Mouse (Mus musculus) heart, adult 2 months (tissue): ENCODE results near the gene Mertk. TPM values are rescaled to one million over a fixed set of nuclear protein-coding genes. Genes with fewer than 3 reads are reported as not detected.
A peak's percentile ranks its signal among the peaks of the same experiment; 100 is the strongest.

Experiments used
- DNase-seq, 2 experiments: peaks; one replicate each; pipeline ENCODE4 v3.0.0; 2021
- H3K27ac ChIP-seq: fragments of 200-600 bp; 2 replicates; pipeline ENCODE4 v1.8.1; 2022
- H3K27me3 ChIP-seq: fragments of 200-500 bp; 2 replicates; pipeline ENCODE4 v1.6.1; 2012; ENCODE audit warnings: mild to moderate bottlenecking, low read length, inconsistent platforms, mixed read lengths; ENCODE audit not compliant: control insufficient read depth, insufficient read depth
- H3K36me3 ChIP-seq: fragments of 200-500 bp; 2 replicates; pipeline ENCODE4 v1.6.1; 2012; ENCODE audit warnings: low read length, inconsistent platforms; ENCODE audit not compliant: control insufficient read depth, insufficient read depth
- H3K4me1 ChIP-seq: fragments of 200-500 bp; 2 replicates; pipeline ENCODE4 v1.6.1; 2011; ENCODE audit warnings: low read length; ENCODE audit not compliant: control insufficient read depth, insufficient read depth
- H3K4me3 ChIP-seq: fragments of 200-600 bp; 2 replicates; pipeline ENCODE4 v1.8.1; 2022
- H3K79me2 ChIP-seq: fragments of 200-500 bp; replicated peaks from 2 replicates; pipeline ENCODE4 v1.6.1; 2012; ENCODE audit warnings: mild to moderate bottlenecking, inconsistent platforms, low read length, moderate library complexity, mixed read lengths; ENCODE audit not compliant: control insufficient read depth, insufficient read depth
- H3K9ac ChIP-seq: fragments of 200-500 bp; 2 replicates; pipeline ENCODE4 v1.6.1; 2012; ENCODE audit warnings: low read depth, mild to moderate bottlenecking, control low read depth, inconsistent platforms, low read length, mixed read lengths
- CTCF ChIP-seq: fragments of 200-600 bp; IDR thresholded peaks from 2 replicates; pipeline ENCODE4 v1.8.1; 2022; ENCODE audit warnings: antibody characterized with exemption, mild to moderate bottlenecking, moderate library complexity
- EP300 ChIP-seq: fragments of 200-500 bp; IDR thresholded peaks from 2 replicates; pipeline ENCODE4 v1.6.1; 2011; ENCODE audit warnings: low read depth, low read length, control low read depth; ENCODE audit not compliant: insufficient read depth
- POLR2A ChIP-seq: fragments of 200-500 bp; IDR thresholded peaks from 2 replicates; pipeline ENCODE4 v1.6.1; 2011; ENCODE audit warnings: mild to moderate bottlenecking, low read depth, low read length, control low read depth; ENCODE audit not compliant: insufficient read depth
- WGBS: fragments of 180-500 bp; shearing (Covaris S2); methylation state at CpG from one replicate; pipeline ENCODE4 v1.1.7; 2018; 5-methylcytosine and 5-hydroxymethylcytosine counted together
- intact Hi-C: fragments of 180-260 bp; cut with DNase I; formaldehyde crosslinking; loops from one replicate; pipeline ENCODE4 v1.15.1; 2025
- long read RNA-seq: library from polyadenylated mRNA; stranded (forward); transcript quantifications from one replicate; pipeline ENCODE4 v2.0.0, GENCODE M21; 2021
- polyA plus RNA-seq: library from polyadenylated mRNA; depleted of rRNA; stranded (reverse); fragments of >200 nt; gene quantifications from 2 replicates; pipeline ENCODE4 v1.2.3, GENCODE M21; 2012; rRNA removed
- total RNA-seq, 2 experiments: library from RNA; stranded (reverse); gene quantifications; 2 replicates each; pipeline ENCODE4 v1.2.3; 2021

Mertk gene
- 1 to 10 TPM; 4.0 to 6.5 TPM for total RNA-seq
- 2.5 and 3.3 TPM in 2 replicates for polyA plus RNA-seq
- long read RNA-seq, full-length matches to known transcripts, result 1 of 2 reads
- long read RNA-seq, partial matches to known transcripts, result 1 of 2 reads
- long read RNA-seq, other reads (novel, unspliced or antisense), result 0 of 2 reads

DNA sequence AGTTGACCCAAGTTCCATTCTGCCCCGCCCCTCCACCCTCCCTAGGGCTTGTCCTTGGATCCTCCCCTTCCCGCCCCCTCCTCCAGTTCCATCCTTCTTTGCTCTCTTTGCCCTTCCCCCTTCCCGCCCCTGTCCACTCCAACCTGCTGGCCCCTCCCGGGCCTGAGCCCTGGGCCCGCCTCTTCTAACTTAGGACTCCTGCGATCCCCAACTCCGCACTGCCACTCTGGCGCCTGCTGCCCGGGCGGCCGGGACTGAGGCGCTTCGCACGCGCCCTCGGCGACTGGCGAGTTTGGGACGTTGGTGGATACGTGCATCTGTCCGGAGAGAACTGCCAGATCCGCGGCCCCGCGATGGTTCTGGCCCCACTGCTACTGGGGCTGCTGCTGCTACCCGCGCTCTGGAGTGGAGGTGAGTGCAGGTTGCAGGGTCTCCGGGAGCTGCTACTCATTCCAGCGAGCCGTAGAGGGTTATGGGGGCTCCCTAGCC lies at the start of gene Mertk:
Gene Mertk, plus strand, starts transcription at position 264 of the 489 bp plus-strand sequence.
- Histone ChIP-seq H3K36me3 (no peaks in the 10 kb centered on the region), H3K4me1 (no peaks in the 10 kb centered on the region), H3K27ac (peak within 1 kb of the TSS; percentile 88), H3K79me2 (no peaks in the 10 kb centered on the region), H3K4me3 (peak within 1 kb of the TSS; percentile 75), H3K27me3 (no peaks in the 10 kb centered on the region), H3K9ac (peak within 1 kb of the TSS; percentile 71)
- intact Hi-C loops, result loop anchor here (1.0 to 2.0 kb wide), 2 partner anchors 54 to 119 kb away; no protein-coding TSS in a partner anchor
- WGBS, result 2% methylated on average over 30 of the region's 30 CpGs
- peak; percentile 88 for TF ChIP-seq POLR2A
- no peak for TF ChIP-seq CTCF
- TF ChIP-seq EP300, result 0 out of 2 replicates have a peak, but pooled peaks have one; percentile 12
- DNase-seq, result peak; percentile 87 to 92

DNA sequence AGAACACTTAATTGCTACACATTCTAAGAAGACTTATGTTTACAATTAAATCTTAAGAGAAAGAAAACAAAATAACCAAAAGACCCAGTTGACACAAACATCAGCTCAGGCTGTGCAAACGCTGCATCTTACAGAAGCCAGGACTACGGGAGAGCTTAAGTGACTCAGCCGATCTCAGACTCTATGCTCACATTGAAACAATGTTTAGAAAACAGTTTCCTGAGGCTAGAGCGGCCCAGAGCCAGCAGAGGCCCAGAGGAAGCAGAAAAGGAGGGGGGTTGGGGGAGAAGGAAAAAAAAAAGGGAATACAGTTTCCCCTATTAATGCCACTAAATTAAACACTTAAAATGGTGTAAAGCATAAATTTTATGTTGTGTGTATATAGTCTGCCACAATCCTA lies 18.1 kb upstream of the Mertk start:
- no peak overlapping the region for H3K4me3 ChIP-seq
- no peaks in the 10 kb centered on the region for H3K27me3 ChIP-seq
- H3K9ac ChIP-seq, result no peak overlapping the region
- WGBS, result 31% methylated on average over 4 of the region's 4 CpGs
- intact Hi-C loops, result loop anchor here (5.0 kb wide), 1 partner anchor 63 kb away; no protein-coding TSS in a partner anchor
- H3K27ac ChIP-seq, result no peak overlapping the region
- H3K36me3 ChIP-seq, result peaks cover 7% of the 10 kb centered on the region
- DNase-seq, result no peak
- no peaks in the 10 kb centered on the region; the same call in 1 of the 2 replicates for H3K4me1 ChIP-seq
- TF ChIP-seq POLR2A (no peak), CTCF (no peak), EP300 (no peak)
- no peaks in the 10 kb centered on the region for H3K79me2 ChIP-seq

DNA sequence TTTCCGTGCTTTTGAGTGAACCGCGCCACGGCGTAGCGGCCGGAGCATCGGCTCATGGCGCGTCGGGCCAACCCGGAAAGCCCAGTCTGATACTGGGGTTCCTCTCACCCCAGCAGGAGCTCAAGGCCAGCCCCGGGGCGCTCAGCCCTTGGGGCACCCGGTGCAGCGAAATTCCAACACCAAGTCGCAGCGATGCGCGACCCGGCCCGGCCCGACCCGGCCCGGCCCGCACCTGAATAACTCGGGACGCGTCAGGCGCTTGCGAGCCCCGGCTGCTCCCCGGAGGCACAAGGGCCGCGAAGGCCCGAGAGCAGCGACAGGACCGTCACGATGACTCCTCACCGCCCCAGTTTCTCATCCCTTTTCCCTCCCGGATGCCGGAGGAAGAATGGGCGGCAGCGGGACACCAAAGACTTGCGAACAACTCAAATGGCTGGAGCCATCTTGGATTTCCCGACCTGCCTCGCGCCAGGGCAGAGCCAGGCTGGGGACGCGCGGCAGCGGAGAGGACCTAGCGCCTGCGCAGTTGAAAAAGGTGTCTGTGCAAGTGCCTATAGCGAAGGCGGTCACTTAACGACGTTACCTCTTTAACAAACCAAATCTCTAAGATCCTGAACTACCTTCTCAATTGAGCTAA lies 11.7 kb upstream of the Mertk start, which contains the start of gene Anapc1:
Gene Anapc1, minus strand, starts transcription at position 471 of the 637 bp plus-strand sequence.
- H3K4me1 ChIP-seq, result peaks cover 4% of the 10 kb centered on the region
- peak; percentile 90 to 91 for DNase-seq
- H3K9ac ChIP-seq, result peak within 1 kb of the TSS; percentile 77
- under 1% methylated on average over 58 of the region's 58 CpGs for WGBS
- no peaks in the 10 kb centered on the region for H3K79me2 ChIP-seq
- H3K27ac ChIP-seq, result peak within 1 kb of the TSS; percentile 81
- TF ChIP-seq EP300, result no peak
- TF ChIP-seq POLR2A, result peak; percentile 87
- no peaks in the 10 kb centered on the region for H3K27me3 ChIP-seq
- H3K4me3 ChIP-seq, result peak within 1 kb of the TSS; percentile 75
- H3K36me3 ChIP-seq, result peaks cover 13% of the 10 kb centered on the region
- intact Hi-C loops, result loop anchor here (5.0 kb wide), 2 partner anchors 255 to 1100 kb away; partner anchors contain the start of genes Mrps5, Zc3h8 and Zfp661

DNA sequence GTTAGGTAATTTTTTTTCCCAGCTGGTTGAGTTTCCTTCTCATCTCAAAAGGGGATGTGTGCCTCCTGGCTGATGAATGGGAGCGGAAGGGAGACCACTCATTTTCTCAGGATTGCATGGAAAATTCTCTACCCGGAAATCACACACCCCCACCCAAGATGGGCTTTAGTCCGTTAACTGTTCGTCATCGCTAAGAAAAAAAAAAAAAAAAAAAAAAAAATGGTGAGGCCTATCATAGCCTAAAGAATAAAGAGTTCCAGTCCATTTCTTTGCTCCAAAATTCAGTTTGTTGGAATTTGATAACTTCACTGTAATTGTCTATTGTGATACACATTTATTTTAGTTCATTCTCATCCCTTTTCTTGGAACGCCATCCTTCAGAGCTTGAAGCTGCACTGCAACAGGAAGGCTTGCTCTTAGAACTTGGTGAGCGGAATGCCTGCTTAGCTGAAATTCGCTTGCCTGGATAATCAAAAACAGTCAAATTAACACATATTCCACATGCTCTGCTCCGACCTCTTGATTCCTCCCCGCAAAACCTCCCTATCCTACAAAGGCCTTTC lies 11.1 kb upstream of the Mertk start:
- intact Hi-C loops, result loop anchor here (5.0 kb wide), 2 partner anchors 255 to 1100 kb away; partner anchors contain the start of genes Mrps5, Zc3h8 and Zfp661

DNA sequence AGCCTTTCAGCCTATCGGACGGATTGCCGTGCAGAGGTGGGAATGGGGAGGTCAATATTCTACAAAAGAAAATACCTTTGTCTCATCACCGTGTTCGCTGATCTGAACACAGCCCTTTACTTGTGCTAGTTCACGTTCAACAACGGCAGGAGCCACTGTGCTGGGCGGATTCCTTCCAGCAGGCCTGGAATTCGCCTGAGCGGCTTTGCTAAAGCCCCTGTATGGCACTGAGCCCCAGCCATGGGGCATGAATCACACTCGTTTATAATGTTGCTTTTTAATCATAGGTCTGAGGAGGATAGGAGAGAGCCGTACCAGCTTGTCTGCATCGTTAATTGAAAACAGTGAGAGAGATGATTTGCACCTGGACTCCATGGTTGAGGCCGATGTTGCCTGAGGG lies 6.4 kb upstream of the Mertk start:
- Histone ChIP-seq H3K36me3 (no peaks in the 10 kb centered on the region), H3K4me3 (no peak overlapping the region), H3K27me3 (no peaks in the 10 kb centered on the region), H3K79me2 (no peaks in the 10 kb centered on the region), H3K9ac (no peak overlapping the region), H3K4me1 (peaks cover 2% of the 10 kb centered on the region), H3K27ac (no peak overlapping the region)
- WGBS, result 72% methylated on average over 14 of the region's 14 CpGs
- intact Hi-C loops, result no loop called here
- TF ChIP-seq EP300 (no peak), POLR2A (no peak), CTCF (no peak)
- no peak for DNase-seq

More for the DNA sequence above, 11.1 kb upstream of the Mertk start:
- H3K4me1 ChIP-seq, result peaks cover 4% of the 10 kb centered on the region
- H3K27ac ChIP-seq, result peak overlapping the region; percentile 81
- WGBS, result 46% methylated on average over 10 of the region's 10 CpGs
- no peaks in the 10 kb centered on the region for H3K27me3 ChIP-seq
- DNase-seq, result no peak
- peak overlapping the region; percentile 56 for H3K9ac ChIP-seq
- H3K36me3 ChIP-seq, result peaks cover 13% of the 10 kb centered on the region
- peak overlapping the region; percentile 75 for H3K4me3 ChIP-seq
- TF ChIP-seq CTCF, result no peak
- no peak for TF ChIP-seq POLR2A
- no peak for TF ChIP-seq EP300
- H3K79me2 ChIP-seq, result no peaks in the 10 kb centered on the region
